Mouse (Mus musculus) neural tube, embryonic 11.5 days (tissue): Measurements from ENCODE around the gene Nfib. TPM values are rescaled to one million over a fixed set of nuclear protein-coding genes. Genes with fewer than 3 reads are reported as not detected.
A peak's percentile ranks its signal among the peaks of the same experiment; 100 is the strongest.

ENCODE experiments used
- ATAC-seq: fragments of 200-750 bp; cut with Nextera tagmentation; 2 replicates; pipeline ENCODE4 v1.8.0; 2017; ENCODE audit warnings: moderate number of reproducible peaks, mild to moderate bottlenecking, moderate TSS enrichment, moderate library complexity; ENCODE audit not compliant: insufficient read depth, low FRiP score, low TSS enrichment
- DNase-seq: peaks from one replicate; pipeline ENCODE4 v3.0.0-alpha.2; 2015; ENCODE audit warnings: low spot score
- H3K27ac ChIP-seq: fragments of 300-500 bp; sonication (generic); 2 replicates; pipeline ENCODE4 v1.5.1; 2014; ENCODE audit warnings: low read depth, mild to moderate bottlenecking, low read length
- H3K27me3 ChIP-seq: fragments of 300-500 bp; sonication (generic); 2 replicates; pipeline ENCODE4 v1.6.1; 2014; ENCODE audit warnings: mild to moderate bottlenecking, low read length, mixed read lengths; ENCODE audit not compliant: control insufficient read depth, insufficient read depth
- H3K36me3 ChIP-seq: fragments of 300-500 bp; sonication (generic); 2 replicates; pipeline ENCODE4 v1.6.1; 2014; ENCODE audit warnings: mild to moderate bottlenecking, low read length, moderate library complexity, mixed read lengths; ENCODE audit not compliant: control insufficient read depth, insufficient read depth
- H3K4me1 ChIP-seq: fragments of 300-500 bp; sonication (generic); 2 replicates; pipeline ENCODE4 v1.6.1; 2014; ENCODE audit warnings: low read length, mixed read lengths; ENCODE audit not compliant: control insufficient read depth, insufficient read depth
- H3K4me2 ChIP-seq: fragments of 300-500 bp; sonication (generic); 2 replicates; pipeline ENCODE4 v1.6.1; 2014; ENCODE audit warnings: low read depth, mild to moderate bottlenecking, moderate library complexity
- H3K4me3 ChIP-seq: fragments of 300-500 bp; sonication (generic); 2 replicates; pipeline ENCODE4 v1.5.1; 2014; ENCODE audit warnings: low read depth, low read length
- H3K9ac ChIP-seq: fragments of 300-500 bp; sonication (generic); 2 replicates; pipeline ENCODE4 v1.6.1; 2014; ENCODE audit warnings: mild to moderate bottlenecking, low read length
- H3K9me3 ChIP-seq: fragments of 300-500 bp; sonication (generic); 2 replicates; pipeline ENCODE4 v1.6.1; 2016; ENCODE audit warnings: low read length; ENCODE audit not compliant: control insufficient read depth
- WGBS: fragments of 180-500 bp; shearing (Covaris S2); extraction: QIAGEN DNeasy Blood & Tissue Kit; methylation state at CpG from one replicate; pipeline ENCODE4 v1.1.7; 2014; 5-methylcytosine and 5-hydroxymethylcytosine counted together
- polyA plus RNA-seq: library from polyadenylated mRNA; unstranded; fragments of >200 nt; fragmentation: Nextera tagmentation; extraction: Ambion mirVana; gene quantifications from 2 replicates; pipeline ENCODE4 v1.2.1, GENCODE M21; 2014

Gene Nfib
- polyA plus RNA-seq: 29.1 and 31.0 TPM in 2 replicates

GRCm38 (mm10) chr4:82704841-82705794 is at the start of gene Nfib:
TSS of gene Nfib (minus strand) at chr4:82705750.
- DNase-seq: peak; percentile 53
- Histone ChIP-seq H3K27me3 (no peaks in the 10 kb centered on the region), H3K9me3 (no peaks in the 10 kb centered on the region), H3K27ac (peak within 1 kb of the TSS; percentile 68), H3K4me1 (peaks cover 16% of the 10 kb centered on the region), H3K4me2 (peak within 1 kb of the TSS; percentile 24), H3K36me3 (no peaks in the 10 kb centered on the region), H3K9ac (no peak within 1 kb of the TSS), H3K4me3 (no peak within 1 kb of the TSS)
- 39% methylated on average over 23 of the region's 23 CpGs for WGBS
- ATAC-seq: peak; percentile 84

GRCm38 (mm10) chr4:82735764-82736163 is 30.2 kb upstream of the Nfib start:
- ATAC-seq: no peak
- Histone ChIP-seq H3K27me3 (no peaks in the 10 kb centered on the region), H3K9me3 (no peaks in the 10 kb centered on the region), H3K36me3 (no peaks in the 10 kb centered on the region), H3K4me2 (no peak overlapping the region), H3K9ac (no peak overlapping the region), H3K27ac (no peak overlapping the region), H3K4me3 (no peak overlapping the region), H3K4me1 (no peaks in the 10 kb centered on the region)
- 78% methylated on average over 5 of the region's 5 CpGs for WGBS
- no peak for DNase-seq

- Histone ChIP-seq H3K9ac (no peak overlapping the region), H3K9me3 (no peaks in the 10 kb centered on the region), H3K27ac (no peak overlapping the region), H3K4me2 (no peak overlapping the region), H3K4me3 (no peak overlapping the region), H3K4me1 (no peaks in the 10 kb centered on the region), H3K27me3 (no peaks in the 10 kb centered on the region), H3K36me3 (no peaks in the 10 kb centered on the region)
- ATAC-seq (no peak), DNase-seq (no peak)
- 88% methylated on average over 22 of the region's 22 CpGs for WGBS
Observed at GRCm38 (mm10) chr4:82734765-82735481, 29.4 kb upstream of the Nfib start.

GRCm38 (mm10) chr4:82734348-82734747 is 28.8 kb upstream of the Nfib start:
- Histone ChIP-seq H3K27me3 (no peaks in the 10 kb centered on the region), H3K9me3 (no peaks in the 10 kb centered on the region), H3K27ac (no peak overlapping the region), H3K36me3 (no peaks in the 10 kb centered on the region), H3K4me1 (no peaks in the 10 kb centered on the region), H3K9ac (no peak overlapping the region), H3K4me2 (no peak overlapping the region), H3K4me3 (no peak overlapping the region)
- 61% methylated on average over 5 of the region's 5 CpGs for WGBS
- ATAC-seq: no peak
- DNase-seq: no peak

GRCm38 (mm10) chr4:82733636-82734035 is 28.1 kb upstream of the Nfib start:
- H3K9me3 ChIP-seq: no peaks in the 10 kb centered on the region
- H3K4me2 ChIP-seq: no peak overlapping the region
- H3K27ac ChIP-seq: no peak overlapping the region
- no peaks in the 10 kb centered on the region for H3K36me3 ChIP-seq
- 67% methylated on average over 3 of the region's 3 CpGs for WGBS
- no peak overlapping the region for H3K9ac ChIP-seq
- DNase-seq (no peak), ATAC-seq (no peak)
- H3K4me1 ChIP-seq: no peaks in the 10 kb centered on the region
- no peaks in the 10 kb centered on the region for H3K27me3 ChIP-seq
- no peak overlapping the region for H3K4me3 ChIP-seq

- no peak overlapping the region for H3K4me2 ChIP-seq
- ATAC-seq (peak; percentile 38; the same call in 1 of the 2 replicates), DNase-seq (no peak)
- no peaks in the 10 kb centered on the region for H3K9me3 ChIP-seq
- 52% methylated on average over 5 of the region's 5 CpGs for WGBS
- 0 out of 2 replicates have a peak overlapping the region, but pooled peaks have one; percentile 29 for H3K27ac ChIP-seq
- no peak overlapping the region for H3K9ac ChIP-seq
- no peaks in the 10 kb centered on the region for H3K36me3 ChIP-seq
- H3K4me3 ChIP-seq: no peak overlapping the region
- H3K27me3 ChIP-seq: no peaks in the 10 kb centered on the region
- no peaks in the 10 kb centered on the region for H3K4me1 ChIP-seq
Observed at GRCm38 (mm10) chr4:82730248-82730887, 24.8 kb upstream of the Nfib start.

- no peak for DNase-seq
- Histone ChIP-seq H3K27ac (no peak overlapping the region), H3K4me3 (no peak overlapping the region), H3K36me3 (no peaks in the 10 kb centered on the region), H3K4me1 (no peaks in the 10 kb centered on the region), H3K9ac (no peak overlapping the region), H3K4me2 (no peak overlapping the region), H3K9me3 (no peaks in the 10 kb centered on the region), H3K27me3 (no peaks in the 10 kb centered on the region)
- no peak for ATAC-seq
- WGBS: 68% methylated on average over 10 of the region's 10 CpGs
Observed at GRCm38 (mm10) chr4:82724058-82724457, 18.5 kb upstream of the Nfib start.

GRCm38 (mm10) chr4:82723048-82723447 is 17.5 kb upstream of the Nfib start:
- no peak for ATAC-seq
- no peaks in the 10 kb centered on the region for H3K4me1 ChIP-seq
- H3K4me3 ChIP-seq: no peak overlapping the region
- no peak for DNase-seq
- no peak overlapping the region for H3K4me2 ChIP-seq
- H3K27ac ChIP-seq: no peak overlapping the region
- H3K9ac ChIP-seq: no peak overlapping the region
- H3K9me3 ChIP-seq: no peaks in the 10 kb centered on the region
- no peaks in the 10 kb centered on the region for H3K27me3 ChIP-seq
- 91% methylated on average over 8 of the region's 8 CpGs for WGBS
- H3K36me3 ChIP-seq: no peaks in the 10 kb centered on the region
